Mouse (Mus musculus): ENCODE data around the gene Agmat. TPM values are rescaled to one million over a fixed set of nuclear protein-coding genes. Genes with fewer than 3 reads are reported as not detected.
"Not testable (repeated sequence)": the region's sequence is repeated elsewhere in the genome, so short reads cannot be mapped to it uniquely, and the experiment has no call there.

Gene Agmat
- polyA plus RNA-seq, 1 experiment from 2014 or later = 0.11 TPM

- H3K4me3 ChIP-seq (ENCODE audit: low read depth, low read length) = no peak overlapping the region
- H3K36me3 ChIP-seq (ENCODE audit: control insufficient read depth, insufficient read depth, low read length) = peaks cover 35% of the 10 kb centered on the region; the same call in 1 of the 2 replicates
- no peak overlapping the region for H3K27ac ChIP-seq (replicated peaks; ENCODE audit: low read depth, low read length)
- ATAC-seq (ENCODE audit: insufficient number of reproducible peaks, low FRiP score, low TSS enrichment, low read depth) (no peak), DNase-seq (ENCODE audit: low spot score) (no peak)
- no peak overlapping the region for H3K4me2 ChIP-seq (ENCODE audit: low read depth, severe bottlenecking)
- WGBS = 94% methylated on average over 8 of the region's 8 CpGs
- H3K27me3 ChIP-seq (ENCODE audit: control insufficient read depth, insufficient read depth, low read length) = no peaks in the 10 kb centered on the region
- H3K9me3 ChIP-seq (ENCODE audit: control insufficient read depth, low read length) = no peaks in the 10 kb centered on the region
- H3K9ac ChIP-seq (ENCODE audit: low read length) = no peak overlapping the region
- no peaks in the 10 kb centered on the region for H3K4me1 ChIP-seq (ENCODE audit: control insufficient read depth, insufficient read depth, low read length)
Observed at GRCm38 (mm10) chr4:141771823-141772222, 25.4 kb downstream of the Agmat start.

DNA sequence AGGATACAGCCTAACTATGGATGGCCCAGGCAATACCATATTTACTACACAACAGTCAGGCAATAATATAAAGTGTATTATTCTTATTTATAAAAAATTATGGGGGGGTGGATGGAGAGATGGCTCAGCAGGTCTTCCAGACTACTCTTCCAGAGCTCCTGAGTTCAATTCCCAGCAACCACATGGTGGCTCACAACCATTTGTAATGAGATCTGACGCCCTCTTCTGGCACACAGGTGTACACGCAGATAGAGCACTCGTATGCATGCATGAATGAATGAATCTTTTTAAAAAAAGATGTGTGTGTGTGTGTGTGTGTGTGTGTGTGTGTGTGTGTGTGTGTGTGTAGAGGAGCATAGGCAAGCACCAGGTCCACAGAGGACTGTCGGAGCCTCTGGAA, 26.5 kb downstream of the Agmat start:
- H3K27ac ChIP-seq (replicated peaks; ENCODE audit: low read depth, low read length); H3K4me3 ChIP-seq (ENCODE audit: low read depth, low read length); ATAC-seq (ENCODE audit: insufficient number of reproducible peaks, low FRiP score, low TSS enrichment, low read depth); DNase-seq (ENCODE audit: low spot score); H3K4me2 ChIP-seq (ENCODE audit: low read depth, severe bottlenecking); H3K4me1 ChIP-seq (ENCODE audit: control insufficient read depth, insufficient read depth, low read length); H3K9ac ChIP-seq (ENCODE audit: low read length); H3K27me3 ChIP-seq (ENCODE audit: control insufficient read depth, insufficient read depth, low read length); H3K9me3 ChIP-seq (ENCODE audit: control insufficient read depth, low read length): not testable (repeated sequence)
- peaks cover 36% of the 10 kb centered on the region; the same call in 1 of the 2 replicates for H3K36me3 ChIP-seq (ENCODE audit: control insufficient read depth, insufficient read depth, low read length)
- 82% methylated on average over 4 of the region's 4 CpGs for WGBS

- H3K27me3 ChIP-seq (ENCODE audit: control insufficient read depth, insufficient read depth, low read length) = no peaks in the 10 kb centered on the region
- H3K4me3 ChIP-seq (ENCODE audit: low read depth, low read length) = no peak overlapping the region
- DNase-seq (ENCODE audit: low spot score) (no peak), ATAC-seq (ENCODE audit: insufficient number of reproducible peaks, low FRiP score, low TSS enrichment, low read depth) (no peak)
- H3K27ac ChIP-seq (replicated peaks; ENCODE audit: low read depth, low read length) = no peak overlapping the region
- no peaks in the 10 kb centered on the region for H3K4me1 ChIP-seq (ENCODE audit: control insufficient read depth, insufficient read depth, low read length)
- no peak overlapping the region for H3K9ac ChIP-seq (ENCODE audit: low read length)
- 86% methylated on average over 8 of the region's 8 CpGs for WGBS
- no peaks in the 10 kb centered on the region for H3K9me3 ChIP-seq (ENCODE audit: control insufficient read depth, low read length)
- peaks cover 22% of the 10 kb centered on the region for H3K36me3 ChIP-seq (ENCODE audit: control insufficient read depth, insufficient read depth, low read length)
- H3K4me2 ChIP-seq (ENCODE audit: low read depth, severe bottlenecking) = no peak overlapping the region
Observed at GRCm38 (mm10) chr4:141779828-141780227, 33.4 kb downstream of the Agmat start.

- DNase-seq (ENCODE audit: low spot score) (no peak), ATAC-seq (ENCODE audit: insufficient number of reproducible peaks, low FRiP score, low TSS enrichment, low read depth) (no peak)
- no peak overlapping the region for H3K9ac ChIP-seq (ENCODE audit: low read length)
- peaks cover 16% of the 10 kb centered on the region for H3K36me3 ChIP-seq (ENCODE audit: control insufficient read depth, insufficient read depth, low read length)
- no peak overlapping the region for H3K4me3 ChIP-seq (ENCODE audit: low read depth, low read length)
- 96% methylated on average over 8 of the region's 8 CpGs for whole genome bisulfite sequencing
- H3K27me3 ChIP-seq (ENCODE audit: control insufficient read depth, insufficient read depth, low read length) = no peaks in the 10 kb centered on the region
- H3K27ac ChIP-seq (replicated peaks; ENCODE audit: low read depth, low read length) = no peak overlapping the region
- H3K9me3 ChIP-seq (ENCODE audit: control insufficient read depth, low read length) = no peaks in the 10 kb centered on the region
- no peak overlapping the region for H3K4me2 ChIP-seq (ENCODE audit: low read depth, severe bottlenecking)
- no peaks in the 10 kb centered on the region for H3K4me1 ChIP-seq (ENCODE audit: control insufficient read depth, insufficient read depth, low read length)
Observed at GRCm38 (mm10) chr4:141781201-141781985, 34.9 kb downstream of the Agmat start.

GRCm38 (mm10) chr4:141784835-141785234, 38.4 kb downstream of the Agmat start:
- peaks cover 11% of the 10 kb centered on the region for H3K36me3 ChIP-seq (ENCODE audit: control insufficient read depth, insufficient read depth, low read length)
- H3K27me3 ChIP-seq (ENCODE audit: control insufficient read depth, insufficient read depth, low read length) = no peaks in the 10 kb centered on the region
- 83% methylated on average over 5 of the region's 5 CpGs for WGBS

DNA sequence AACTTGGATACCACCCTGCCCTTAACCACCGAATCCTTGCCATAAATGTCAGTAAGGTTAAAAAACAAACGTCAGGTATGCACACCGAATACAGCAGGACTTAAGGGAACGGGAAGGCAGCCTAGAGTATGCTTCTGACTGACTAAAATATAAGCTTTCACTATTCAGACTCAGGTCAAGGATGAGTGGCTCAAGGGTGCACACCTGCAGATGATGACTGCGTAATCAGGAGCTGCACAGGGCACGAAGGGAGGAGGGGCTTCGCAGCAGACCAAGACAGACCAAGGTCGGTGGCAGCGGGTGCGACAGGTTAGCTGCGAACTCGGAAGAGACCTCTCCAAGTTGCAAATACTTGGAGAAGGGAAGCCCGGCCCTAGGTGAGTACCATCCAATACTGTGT, 39.7 kb downstream of the Agmat start:
- ATAC-seq (ENCODE audit: insufficient number of reproducible peaks, low FRiP score, low TSS enrichment, low read depth) = no peak
- peaks cover 8% of the 10 kb centered on the region for H3K36me3 ChIP-seq (ENCODE audit: control insufficient read depth, insufficient read depth, low read length)
- 89% methylated on average over 13 of the region's 13 CpGs for WGBS
- no peak overlapping the region for H3K9ac ChIP-seq (ENCODE audit: low read length)
- no peak for DNase-seq (ENCODE audit: low spot score)
- no peak overlapping the region for H3K4me2 ChIP-seq (ENCODE audit: low read depth, severe bottlenecking)
- no peak overlapping the region for H3K4me3 ChIP-seq (ENCODE audit: low read depth, low read length)
- no peaks in the 10 kb centered on the region for H3K9me3 ChIP-seq (ENCODE audit: control insufficient read depth, low read length)
- H3K27me3 ChIP-seq (ENCODE audit: control insufficient read depth, insufficient read depth, low read length) = no peaks in the 10 kb centered on the region
- peaks cover 2% of the 10 kb centered on the region; the same call in 1 of the 2 replicates for H3K4me1 ChIP-seq (ENCODE audit: control insufficient read depth, insufficient read depth, low read length)
- H3K27ac ChIP-seq (replicated peaks; ENCODE audit: low read depth, low read length) = no peak overlapping the region; the same call in 1 of the 2 replicates

More at GRCm38 (mm10) chr4:141784835-141785234, 38.4 kb downstream of the Agmat start:
- no peak for ATAC-seq (ENCODE audit: insufficient number of reproducible peaks, low FRiP score, low TSS enrichment, low read depth)
- Histone ChIP-seq H3K27ac (replicated peaks; ENCODE audit: low read depth, low read length) (no peak overlapping the region), H3K9ac (ENCODE audit: low read length) (no peak overlapping the region), H3K4me3 (ENCODE audit: low read depth, low read length) (no peak overlapping the region), H3K4me1 (ENCODE audit: control insufficient read depth, insufficient read depth, low read length) (peaks cover under 1% of the 10 kb centered on the region; the same call in 1 of the 2 replicates), H3K4me2 (ENCODE audit: low read depth, severe bottlenecking) (no peak overlapping the region), H3K9me3 (ENCODE audit: control insufficient read depth, low read length) (no peaks in the 10 kb centered on the region)
- no peak for DNase-seq (ENCODE audit: low spot score)

GRCm38 (mm10) chr4:141787046-141787445, 40.6 kb downstream of the Agmat start:
- Histone ChIP-seq H3K36me3 (ENCODE audit: control insufficient read depth, insufficient read depth, low read length) (peaks cover 8% of the 10 kb centered on the region), H3K27ac (replicated peaks; ENCODE audit: low read depth, low read length) (no peak overlapping the region), H3K9ac (ENCODE audit: low read length) (no peak overlapping the region), H3K4me2 (ENCODE audit: low read depth, severe bottlenecking) (no peak overlapping the region), H3K4me1 (ENCODE audit: control insufficient read depth, insufficient read depth, low read length) (peaks cover 2% of the 10 kb centered on the region; the same call in 1 of the 2 replicates), H3K9me3 (ENCODE audit: control insufficient read depth, low read length) (no peaks in the 10 kb centered on the region), H3K27me3 (ENCODE audit: control insufficient read depth, insufficient read depth, low read length) (no peaks in the 10 kb centered on the region), H3K4me3 (ENCODE audit: low read depth, low read length) (no peak overlapping the region)
- ATAC-seq (ENCODE audit: insufficient number of reproducible peaks, low FRiP score, low TSS enrichment, low read depth) (no peak), DNase-seq (ENCODE audit: low spot score) (no peak)
- WGBS = 69% methylated on average over 6 of the region's 6 CpGs

GRCm38 (mm10) chr4:141787462-141787861, 41.0 kb downstream of the Agmat start:
- Histone ChIP-seq H3K4me1 (ENCODE audit: control insufficient read depth, insufficient read depth, low read length) (peaks cover 2% of the 10 kb centered on the region; the same call in 1 of the 2 replicates), H3K9ac (ENCODE audit: low read length) (no peak overlapping the region), H3K4me3 (ENCODE audit: low read depth, low read length) (no peak overlapping the region), H3K36me3 (ENCODE audit: control insufficient read depth, insufficient read depth, low read length) (peaks cover 8% of the 10 kb centered on the region), H3K27me3 (ENCODE audit: control insufficient read depth, insufficient read depth, low read length) (no peaks in the 10 kb centered on the region), H3K4me2 (ENCODE audit: low read depth, severe bottlenecking) (no peak overlapping the region), H3K27ac (replicated peaks; ENCODE audit: low read depth, low read length) (no peak overlapping the region), H3K9me3 (ENCODE audit: control insufficient read depth, low read length) (no peaks in the 10 kb centered on the region)
- no peak for ATAC-seq (ENCODE audit: insufficient number of reproducible peaks, low FRiP score, low TSS enrichment, low read depth)
- DNase-seq (ENCODE audit: low spot score) = no peak
- 91% methylated on average over 7 of the region's 7 CpGs for WGBS
